Mouse (Mus musculus): ENCODE measurements around the gene Spred1. TPM values are rescaled to one million over a fixed set of nuclear protein-coding genes. Genes with fewer than 3 reads are reported as not detected.

The Spred1 gene
- total and polyA plus RNA-seq, 2 experiments from 2014 or later, result 5.2 to 13.6 TPM

GRCm38 (mm10) chr2:117110355-117110866, 10.8 kb upstream of the Spred1 start:
- Histone ChIP-seq H3K9me3 (replicated peaks; ENCODE audit: control insufficient read depth, low read length) (no peaks in the 10 kb centered on the region), H3K9ac (replicated peaks; ENCODE audit: low read depth, low read length) (no peak overlapping the region), H3K36me3 (replicated peaks; ENCODE audit: control insufficient read depth, insufficient read depth, low read length) (no peaks in the 10 kb centered on the region), H3K27me3 (ENCODE audit: control insufficient read depth, insufficient read depth, low read length) (no peaks in the 10 kb centered on the region), H3K4me2 (ENCODE audit: low read depth, low read length) (no peak overlapping the region), H3K27ac (ENCODE audit: low read depth) (no peak overlapping the region), H3K4me1 (ENCODE audit: control insufficient read depth, insufficient read depth) (peaks cover 8% of the 10 kb centered on the region; the same call in 1 of the 2 replicates), H3K4me3 (ENCODE audit: low read depth, low read length) (no peak overlapping the region)
- WGBS, result 87% methylated on average over 6 of the region's 6 CpGs
- DNase-seq (ENCODE audit: low spot score) (no peak), ATAC-seq (ENCODE audit: insufficient read depth, low read depth) (no peak)
- TF ChIP-seq CTCF (IDR thresholded peaks at IDR 0.05; ENCODE audit: low read depth) (no peak), EP300 (IDR thresholded peaks at IDR 0.05; ENCODE audit: low read depth) (no peak)

GRCm38 (mm10) chr2:117113262-117113661, 7.9 kb upstream of the Spred1 start:
- H3K27ac ChIP-seq (ENCODE audit: low read depth), result peak overlapping the region; percentile 59

GRCm38 (mm10) chr2:117113762-117114161, 7.4 kb upstream of the Spred1 start:
- Histone ChIP-seq H3K4me2 (ENCODE audit: low read depth, low read length) (0 out of 2 replicates have a peak overlapping the region, but pooled peaks have one; percentile 1), H3K9ac (replicated peaks; ENCODE audit: low read depth, low read length) (no peak overlapping the region)

More at GRCm38 (mm10) chr2:117113262-117113661, 7.9 kb upstream of the Spred1 start:
- no peaks in the 10 kb centered on the region for H3K9me3 ChIP-seq (replicated peaks; ENCODE audit: control insufficient read depth, low read length)
- no peak for ATAC-seq (ENCODE audit: insufficient read depth, low read depth)
- H3K36me3 ChIP-seq (replicated peaks; ENCODE audit: control insufficient read depth, insufficient read depth, low read length), result no peaks in the 10 kb centered on the region
- H3K4me1 ChIP-seq (ENCODE audit: control insufficient read depth, insufficient read depth), result peaks cover 6% of the 10 kb centered on the region; the same call in 1 of the 2 replicates
- H3K9ac ChIP-seq (replicated peaks; ENCODE audit: low read depth, low read length), result no peak overlapping the region
- no peak overlapping the region for H3K4me2 ChIP-seq (ENCODE audit: low read depth, low read length)
- H3K4me3 ChIP-seq (ENCODE audit: low read depth, low read length), result no peak overlapping the region
- WGBS, result 78% methylated on average over 2 of the region's 2 CpGs
- TF ChIP-seq CTCF (IDR thresholded peaks at IDR 0.05; ENCODE audit: low read depth), result no peak
- TF ChIP-seq EP300 (IDR thresholded peaks at IDR 0.05; ENCODE audit: low read depth), result no peak
- no peak for DNase-seq (ENCODE audit: low spot score)
- no peaks in the 10 kb centered on the region for H3K27me3 ChIP-seq (ENCODE audit: control insufficient read depth, insufficient read depth, low read length)

GRCm38 (mm10) chr2:117118516-117118915, 2.7 kb upstream of the Spred1 start:
- Histone ChIP-seq H3K9ac (replicated peaks; ENCODE audit: low read depth, low read length) (no peak overlapping the region), H3K27me3 (ENCODE audit: control insufficient read depth, insufficient read depth, low read length) (no peaks in the 10 kb centered on the region), H3K36me3 (replicated peaks; ENCODE audit: control insufficient read depth, insufficient read depth, low read length) (no peaks in the 10 kb centered on the region), H3K9me3 (replicated peaks; ENCODE audit: control insufficient read depth, low read length) (no peaks in the 10 kb centered on the region), H3K4me1 (ENCODE audit: control insufficient read depth, insufficient read depth) (peaks cover 5% of the 10 kb centered on the region), H3K27ac (ENCODE audit: low read depth) (no peak overlapping the region), H3K4me3 (ENCODE audit: low read depth, low read length) (no peak overlapping the region), H3K4me2 (ENCODE audit: low read depth, low read length) (no peak overlapping the region)
- TF ChIP-seq CTCF (IDR thresholded peaks at IDR 0.05; ENCODE audit: low read depth) (no peak), EP300 (IDR thresholded peaks at IDR 0.05; ENCODE audit: low read depth) (no peak)
- ATAC-seq (ENCODE audit: insufficient read depth, low read depth) (no peak), DNase-seq (ENCODE audit: low spot score) (no peak)
- 58% methylated on average over 2 of the region's 2 CpGs for WGBS

More at GRCm38 (mm10) chr2:117113762-117114161, 7.4 kb upstream of the Spred1 start:
- H3K4me1 ChIP-seq (ENCODE audit: control insufficient read depth, insufficient read depth), result peaks cover 5% of the 10 kb centered on the region; the same call in 1 of the 2 replicates
- WGBS, result 24% methylated on average over 4 of the region's 4 CpGs
- H3K27me3 ChIP-seq (ENCODE audit: control insufficient read depth, insufficient read depth, low read length), result no peaks in the 10 kb centered on the region
- DNase-seq (ENCODE audit: low spot score) (peak; percentile 69), ATAC-seq (ENCODE audit: insufficient read depth, low read depth) (peak; percentile 74)
- no peak overlapping the region for H3K4me3 ChIP-seq (ENCODE audit: low read depth, low read length)
- no peaks in the 10 kb centered on the region for H3K36me3 ChIP-seq (replicated peaks; ENCODE audit: control insufficient read depth, insufficient read depth, low read length)
- peak overlapping the region; percentile 59 for H3K27ac ChIP-seq (ENCODE audit: low read depth)
- no peaks in the 10 kb centered on the region for H3K9me3 ChIP-seq (replicated peaks; ENCODE audit: control insufficient read depth, low read length)
- TF ChIP-seq CTCF (IDR thresholded peaks at IDR 0.05; ENCODE audit: low read depth), result no peak
- peak; percentile 83 for TF ChIP-seq EP300 (IDR thresholded peaks at IDR 0.05; ENCODE audit: low read depth)

- TF ChIP-seq CTCF (IDR thresholded peaks at IDR 0.05; ENCODE audit: low read depth), result no peak
- TF ChIP-seq EP300 (IDR thresholded peaks at IDR 0.05; ENCODE audit: low read depth), result 0 out of 2 replicates have a peak, but pooled peaks have one; percentile 10
- no peaks in the 10 kb centered on the region for H3K9me3 ChIP-seq (replicated peaks; ENCODE audit: control insufficient read depth, low read length)
- peak overlapping the region; percentile 76 for H3K4me2 ChIP-seq (ENCODE audit: low read depth, low read length)
- peak overlapping the region; percentile 98 for H3K9ac ChIP-seq (replicated peaks; ENCODE audit: low read depth, low read length)
- peak overlapping the region; percentile 98 for H3K4me3 ChIP-seq (ENCODE audit: low read depth, low read length)
- H3K36me3 ChIP-seq (replicated peaks; ENCODE audit: control insufficient read depth, insufficient read depth, low read length), result no peaks in the 10 kb centered on the region
- peaks cover 9% of the 10 kb centered on the region for H3K4me1 ChIP-seq (ENCODE audit: control insufficient read depth, insufficient read depth)
- ATAC-seq (ENCODE audit: insufficient read depth, low read depth), result peak; percentile 54
- peak overlapping the region; percentile 99 for H3K27ac ChIP-seq (ENCODE audit: low read depth)
- DNase-seq (ENCODE audit: low spot score), result peak; percentile 74
- 8% methylated on average over 30 of the region's 30 CpGs for WGBS
- H3K27me3 ChIP-seq (ENCODE audit: control insufficient read depth, insufficient read depth, low read length), result no peaks in the 10 kb centered on the region
These were observed 1.6 kb upstream of the Spred1 start for GRCm38 (mm10) chr2:117119291-117120245.
